Mouse (Mus musculus) G1E (cell line): ENCODE measurements around the gene Arpc5l. TPM values are rescaled to one million over a fixed set of nuclear protein-coding genes. Genes with fewer than 3 reads are reported as not detected.

Experiments used
- ATAC-seq: 2 replicates; pipeline ENCODE4 v1.8.0; 2016; ENCODE audit warnings: mild to moderate bottlenecking; ENCODE audit not compliant: insufficient number of reproducible peaks, poor library complexity, low FRiP score, severe bottlenecking; ENCODE audit errors: extremely low read depth
- DNase-seq: peaks from one replicate; pipeline ENCODE4 v3.0.0; 2012; ENCODE audit warnings: low spot score
- H3K27me3 ChIP-seq: 2 replicates; pipeline ENCODE4 v1.6.1; 2012; ENCODE audit warnings: mild to moderate bottlenecking, low read length, inconsistent platforms; ENCODE audit not compliant: insufficient read depth
- H3K36me3 ChIP-seq: replicated peaks from 2 replicates; pipeline ENCODE3; 2012; ENCODE audit warnings: mild to moderate bottlenecking, inconsistent platforms
- H3K4me1 ChIP-seq: 2 replicates; pipeline ENCODE4 v1.6.1; 2012; ENCODE audit warnings: low read depth, low read length, inconsistent platforms, mixed read lengths; ENCODE audit not compliant: insufficient read depth
- H3K4me3 ChIP-seq: 2 replicates; pipeline ENCODE4 v1.5.1; 2012; ENCODE audit warnings: low read depth, mild to moderate bottlenecking, inconsistent platforms, low read length, moderate library complexity, mixed read lengths
- H3K9me3 ChIP-seq: replicated peaks from 2 replicates; pipeline ENCODE4 v1.6.1; 2012; ENCODE audit warnings: inconsistent platforms
- CTCF ChIP-seq: IDR thresholded peaks from 2 replicates; pipeline ENCODE4 v1.5.1; 2012; ENCODE audit warnings: low read depth, low read length, inconsistent platforms, mixed read lengths
- GATA1 ChIP-seq: IDR thresholded peaks from 2 replicates; pipeline ENCODE4 v1.6.1; 2012; ENCODE audit warnings: borderline replicate concordance, low read length, inconsistent platforms, mixed read lengths
- GATA2 ChIP-seq: IDR thresholded peaks from 2 replicates; pipeline ENCODE4 v1.6.1; 2012; ENCODE audit warnings: low read depth, low read length, inconsistent platforms, borderline replicate concordance
- POLR2AphosphoS5 ChIP-seq: IDR thresholded peaks from 2 replicates; pipeline ENCODE4 v1.6.1; 2012; ENCODE audit warnings: low read depth, low read length, inconsistent platforms; ENCODE audit not compliant: insufficient replicate concordance
- TAL1 ChIP-seq: conservative IDR thresholded peaks from 2 replicates; pipeline ENCODE4 v1.6.1; 2012; ENCODE audit warnings: low read depth, low read length, inconsistent platforms, mixed read lengths
- polyA plus RNA-seq: library from polyadenylated mRNA; stranded (reverse); fragments of >175 nt; gene quantifications from 2 replicates; pipeline ENCODE4 v1.2.3, GENCODE M21; 2012
- total RNA-seq, 2 experiments: library from RNA; stranded (forward) in 1 of 2; stranded (reverse) in 1 of 2; fragments of 200-1000 nt in 1 of 2; fragments of >200 nt in 1 of 2; fragmentation: Nextera tagmentation in 1 of 2; gene quantifications; 2 replicates each; pipeline ENCODE4 v1.2.3; 2014 to 2017

Arpc5l gene
- total and polyA plus RNA-seq, 3 experiments = 34.3 to 71.6 (median 59.8) TPM

GRCm38 (mm10) chr2:39048515-39048914 lies 43.4 kb downstream of the Arpc5l start:
- no peak overlapping the region for H3K4me3 ChIP-seq
- peaks cover 80% of the 10 kb centered on the region for H3K36me3 ChIP-seq
- no peaks in the 10 kb centered on the region for H3K27me3 ChIP-seq
- ATAC-seq = no peak
- no peak for DNase-seq
- H3K4me1 ChIP-seq = no peaks in the 10 kb centered on the region
- no peaks in the 10 kb centered on the region for H3K9me3 ChIP-seq
- TF ChIP-seq CTCF (no peak), POLR2AphosphoS5 (no peak), GATA2 (no peak), TAL1 (no peak), GATA1 (no peak)

DNA sequence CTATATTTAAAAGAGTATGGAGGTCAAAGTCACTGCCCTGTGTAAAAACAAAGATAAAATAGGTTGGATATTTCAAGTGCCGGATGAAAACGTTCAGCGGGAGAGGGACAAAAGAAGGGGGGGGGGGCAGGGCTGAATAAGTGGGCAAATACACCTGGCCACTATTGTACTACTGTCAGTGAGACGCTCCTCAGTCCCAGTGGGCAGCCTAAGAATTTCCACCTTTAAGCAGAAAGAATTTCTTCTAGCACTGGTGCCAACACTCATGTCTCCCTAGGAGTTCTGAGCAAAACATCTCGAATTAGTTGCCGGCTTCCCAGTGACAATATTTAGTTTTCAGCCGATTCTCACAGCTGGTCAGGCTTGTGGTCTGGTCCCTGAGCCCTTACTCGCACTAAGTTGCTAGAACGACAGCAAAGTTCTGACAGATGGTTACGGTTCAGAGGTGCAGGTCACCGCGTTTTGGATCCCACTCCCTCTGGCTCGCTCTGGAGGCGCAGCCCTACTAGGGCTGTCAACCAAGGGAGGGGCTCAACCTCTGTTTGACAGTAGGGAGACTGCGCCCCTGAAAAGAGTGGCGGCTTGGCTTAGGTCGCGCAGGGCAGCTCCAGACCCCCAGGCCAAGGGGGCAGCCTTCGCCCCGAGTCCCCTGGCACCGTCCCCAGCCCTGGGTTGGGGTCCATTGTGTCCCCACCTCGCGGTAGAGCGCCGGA lies 59.7 kb downstream of the Arpc5l start:
- no peak for DNase-seq
- TF ChIP-seq TAL1 (no peak), GATA2 (no peak), CTCF (no peak), GATA1 (no peak), POLR2AphosphoS5 (no peak)
- no peaks in the 10 kb centered on the region for H3K27me3 ChIP-seq
- H3K36me3 ChIP-seq = peaks cover 29% of the 10 kb centered on the region
- peaks cover 11% of the 10 kb centered on the region for H3K4me1 ChIP-seq
- ATAC-seq = peak; percentile 23; the same call in 1 of the 2 replicates
- peak overlapping the region; percentile 91 for H3K4me3 ChIP-seq
- no peaks in the 10 kb centered on the region for H3K9me3 ChIP-seq

Other genes with a start within 250 kb of the Arpc5l start
- 12.0 and 14.6 TPM in 2 replicates for gene Nr6a1, start 77.7 kb upstream of the Arpc5l start, total RNA-seq (2014; fragmentation: Nextera tagmentation)
- 3.3 and 7.7 TPM in 2 replicates for gene Nr6a1, start 77.7 kb upstream of the Arpc5l start, total RNA-seq (2017)
- gene Nr6a1, start 77.7 kb upstream of the Arpc5l start, polyA plus RNA-seq = 0.68 and 0.81 TPM in 2 replicates
- gene Olfml2a, start 73.4 kb upstream of the Arpc5l start, total RNA-seq (2014; fragmentation: Nextera tagmentation) = not detected in 2 replicates
- gene Olfml2a, start 73.4 kb upstream of the Arpc5l start, total RNA-seq (2017) = 0.05 and 0.12 TPM in 2 replicates
- not detected in 2 replicates for gene Olfml2a, start 73.4 kb upstream of the Arpc5l start, polyA plus RNA-seq
- gene Wdr38, start 7.9 kb upstream of the Arpc5l start, total RNA-seq (2014; fragmentation: Nextera tagmentation) = 1.6 and 1.9 TPM in 2 replicates
- 1.8 and 2.3 TPM in 2 replicates for gene Wdr38, start 7.9 kb upstream of the Arpc5l start, total RNA-seq (2017)
- 0.25 and 0.34 TPM in 2 replicates for gene Wdr38, start 7.9 kb upstream of the Arpc5l start, polyA plus RNA-seq
- 628 and 641 TPM in 2 replicates for gene Rpl35, start 276 bp downstream of the Arpc5l start, total RNA-seq (2014; fragmentation: Nextera tagmentation)
- gene Rpl35, start 276 bp downstream of the Arpc5l start, total RNA-seq (2017) = 1,378 and 1,941 TPM in 2 replicates
- 315 and 358 TPM in 2 replicates for gene Rpl35, start 276 bp downstream of the Arpc5l start, polyA plus RNA-seq
- 29.4 and 33.5 TPM in 2 replicates for gene Golga1, start 60.2 kb downstream of the Arpc5l start, total RNA-seq (2014; fragmentation: Nextera tagmentation)
- gene Golga1, start 60.2 kb downstream of the Arpc5l start, total RNA-seq (2017) = 26.7 and 27.9 TPM in 2 replicates
- gene Golga1, start 60.2 kb downstream of the Arpc5l start, polyA plus RNA-seq = 1.9 and 2.3 TPM in 2 replicates
- gene Scai, start 185.4 kb downstream of the Arpc5l start, total RNA-seq (2014; fragmentation: Nextera tagmentation) = 28.6 and 31.7 TPM in 2 replicates
- 9.3 and 9.7 TPM in 2 replicates for gene Scai, start 185.4 kb downstream of the Arpc5l start, total RNA-seq (2017)
- 35.4 and 38.6 TPM in 2 replicates for gene Scai, start 185.4 kb downstream of the Arpc5l start, polyA plus RNA-seq
- gene Ppp6c, start 221.1 kb downstream of the Arpc5l start, total RNA-seq (2014; fragmentation: Nextera tagmentation) = 167 and 204 TPM in 2 replicates
- 79.1 and 93.4 TPM in 2 replicates for gene Ppp6c, start 221.1 kb downstream of the Arpc5l start, total RNA-seq (2017)
- gene Ppp6c, start 221.1 kb downstream of the Arpc5l start, polyA plus RNA-seq = 2.1 and 3.8 TPM in 2 replicates